Mouse (Mus musculus) left cerebral cortex, adult 2 months (tissue): ENCODE measurements around the gene Fcgrt. TPM values are rescaled to one million over a fixed set of nuclear protein-coding genes. Genes with fewer than 3 reads are reported as not detected.

ENCODE experiments used
- DNase-seq, 2 experiments: peaks; one replicate each; pipeline ENCODE4 v3.0.0; 2021 to 2022; ENCODE audit warnings: low spot score in 2 of 2, mixed read lengths in 1 of 2; ENCODE audit errors: extremely low spot score in 1 of 2
- H3K27ac ChIP-seq: fragments of 200-600 bp; 2 replicates; pipeline ENCODE4 v1.8.1; 2022
- H3K4me3 ChIP-seq: fragments of 200-600 bp; 2 replicates; pipeline ENCODE4 v1.8.1; 2022
- CTCF ChIP-seq: fragments of 200-600 bp; IDR thresholded peaks from 2 replicates; pipeline ENCODE4 v1.8.1; 2022; ENCODE audit warnings: antibody characterized with exemption, mild to moderate bottlenecking, moderate library complexity
- intact Hi-C: fragments of 180-260 bp; cut with DNase I; formaldehyde crosslinking; loops from one replicate; pipeline ENCODE4 v1.15.1; 2025
- microRNA-seq, 2 experiments: library from miRNA; unstranded; fragments of <30 nt; microRNA quantifications; one replicate each; pipeline ENCODE4 v1.2.0; 2021
- total RNA-seq, 2 experiments: library from RNA; stranded (reverse); gene quantifications; 2 replicates each; pipeline ENCODE4 v1.2.3; 2021

Fcgrt gene
- total RNA-seq, 2 experiments from 2014 or later, result 16.7 to 23.4 TPM

DNA sequence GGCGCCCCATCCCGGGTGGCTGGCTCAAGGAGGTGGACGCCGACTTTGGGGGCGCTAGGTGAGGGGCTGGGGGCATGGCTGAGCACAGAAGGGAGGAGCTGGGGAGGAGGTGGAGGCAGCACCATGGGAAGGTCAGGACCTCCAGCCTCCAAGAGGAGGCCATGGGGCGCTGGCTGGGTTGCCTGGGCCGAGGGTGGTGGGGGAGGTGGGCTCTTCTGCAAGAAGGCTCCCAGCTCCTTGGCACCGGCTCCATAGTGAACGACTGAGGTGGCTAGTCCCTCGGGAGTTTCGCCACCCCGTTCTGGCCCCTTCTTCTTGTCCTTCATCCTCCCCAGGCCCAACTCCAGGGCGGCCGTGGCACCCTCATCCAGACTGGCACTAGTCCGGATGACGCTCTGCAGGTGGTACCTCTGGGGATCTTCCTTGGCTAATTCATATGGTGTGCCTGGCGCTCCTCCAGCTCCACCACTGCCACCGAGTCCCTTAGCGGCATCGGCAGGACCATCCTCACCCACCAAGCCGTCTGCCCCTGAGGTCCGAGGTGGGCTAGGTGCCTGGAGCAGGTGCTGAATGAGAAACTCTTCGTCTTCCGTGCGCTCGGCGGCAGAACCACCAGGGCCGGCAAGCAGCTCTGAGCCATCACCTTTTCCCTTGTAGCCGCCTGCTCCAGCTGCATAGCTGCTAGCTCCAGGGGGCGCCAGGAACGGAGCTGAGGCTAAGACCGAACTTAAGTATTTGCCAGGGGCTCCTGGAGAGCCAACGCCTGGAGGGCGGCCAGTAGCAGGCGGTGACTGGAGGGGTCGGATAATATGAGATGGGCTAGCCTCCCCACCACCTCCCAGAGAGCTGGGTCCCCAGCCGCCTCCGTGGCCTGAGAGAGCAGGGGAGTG, 55.4 kb downstream of the Fcgrt start:
- intact Hi-C loops, result no loop called here
- no peak for TF ChIP-seq CTCF
- H3K27ac ChIP-seq, result no peak overlapping the region
- H3K4me3 ChIP-seq, result no peak overlapping the region
- no peak for DNase-seq

DNA sequence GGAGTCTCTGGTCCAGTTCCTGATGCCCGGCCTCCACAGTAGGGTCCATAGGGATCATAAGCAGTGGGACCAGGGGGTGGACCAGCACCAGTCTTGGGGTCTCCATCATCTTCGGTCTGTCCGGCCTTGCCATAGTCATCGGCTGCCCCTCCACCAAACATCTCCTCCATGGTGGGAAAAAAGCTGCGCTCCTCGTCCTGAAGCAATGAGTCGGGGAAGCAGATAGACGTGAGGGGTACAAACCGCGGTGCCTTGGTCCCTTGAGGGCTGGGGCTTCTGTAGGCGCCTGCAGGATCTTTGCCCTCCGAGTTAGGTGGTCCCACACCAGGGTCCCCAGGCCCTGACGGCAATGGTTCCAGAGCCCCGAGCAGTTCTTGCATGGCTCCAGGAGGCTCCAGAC, 56.2 kb downstream of the Fcgrt start:
- no peak for DNase-seq
- H3K27ac ChIP-seq, result no peak overlapping the region
- TF ChIP-seq CTCF, result no peak
- intact Hi-C loops, result no loop called here
- H3K4me3 ChIP-seq, result no peak overlapping the region

DNA sequence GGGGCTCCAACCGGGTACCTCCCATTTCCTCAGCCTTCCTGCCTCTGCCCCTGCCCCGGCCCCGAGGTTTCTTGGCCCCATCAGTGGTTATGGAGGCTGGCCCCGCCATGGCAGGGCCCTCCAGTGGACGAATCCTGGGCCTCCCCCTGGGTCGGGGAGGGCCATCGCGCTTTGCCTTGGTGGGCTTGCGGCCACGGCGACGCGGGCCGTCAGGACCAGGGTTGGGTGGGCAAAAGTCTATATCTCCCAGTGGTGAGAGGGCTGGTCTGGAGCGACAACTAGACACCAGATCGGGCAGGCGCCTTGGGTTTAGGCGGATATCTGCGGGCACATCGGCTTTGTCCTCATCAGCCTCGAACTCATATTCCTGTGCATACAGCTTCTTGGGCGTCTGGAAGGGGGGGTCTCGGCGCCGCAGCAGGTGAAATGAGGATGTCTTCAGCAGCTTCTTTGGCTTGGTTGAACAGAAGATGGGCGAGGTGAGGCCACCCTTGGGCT, 56.7 kb downstream of the Fcgrt start:
- no peak overlapping the region for H3K27ac ChIP-seq
- DNase-seq, result no peak
- intact Hi-C loops, result no loop called here
- no peak for TF ChIP-seq CTCF
- H3K4me3 ChIP-seq, result no peak overlapping the region

DNA sequence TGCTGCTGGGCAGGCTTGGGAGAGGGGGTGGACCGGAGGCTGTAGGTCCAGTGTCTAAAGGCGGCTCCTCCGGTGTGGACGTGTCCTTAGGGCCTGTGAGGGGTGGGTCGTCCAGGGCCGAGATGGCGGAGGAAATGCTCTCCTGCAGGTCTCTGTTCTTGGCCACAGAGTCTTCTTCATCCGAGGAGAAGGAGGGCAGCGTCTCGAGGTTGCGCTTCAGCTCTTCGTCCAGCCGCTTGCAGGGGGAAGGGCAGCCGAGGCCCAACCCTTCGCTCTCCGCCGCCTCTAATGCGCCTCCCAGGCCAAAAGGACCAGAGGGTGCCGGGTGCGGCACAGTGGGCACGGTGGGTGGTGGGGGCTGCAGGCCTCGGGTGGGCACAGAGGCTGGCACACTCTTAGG, 57.9 kb downstream of the Fcgrt start:
- TF ChIP-seq CTCF, result no peak
- no peak overlapping the region for H3K4me3 ChIP-seq
- intact Hi-C loops, result no loop called here
- no peak overlapping the region for H3K27ac ChIP-seq
- no peak for DNase-seq

DNA sequence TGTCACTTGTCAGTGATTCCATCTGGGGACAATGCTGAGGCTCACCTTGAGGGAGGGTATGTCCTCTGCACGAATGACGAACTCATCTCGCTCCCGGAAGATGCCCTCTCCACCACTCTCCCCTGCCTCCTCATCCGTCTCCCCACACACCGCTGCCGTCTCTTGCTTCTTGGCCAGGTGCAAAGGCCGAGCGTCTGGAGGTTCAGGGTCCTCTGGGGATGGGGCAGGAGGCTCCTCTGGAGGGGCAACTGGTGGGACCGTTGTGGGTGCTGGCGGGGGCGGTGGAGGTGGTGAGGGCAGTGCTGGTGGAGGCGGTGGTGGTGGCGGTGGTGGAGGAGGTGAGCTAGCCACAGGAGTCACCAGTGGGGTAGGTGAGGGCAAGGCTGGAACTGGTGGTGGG, 60.3 kb downstream of the Fcgrt start:
- no peak for DNase-seq
- Histone ChIP-seq H3K4me3 (no peak overlapping the region), H3K27ac (no peak overlapping the region)
- intact Hi-C loops, result no loop called here
- no peak for TF ChIP-seq CTCF

Small RNA genes lying within 50 kb of the gene (microRNA-seq; reads per million reads assigned to microRNA genes)
- gene Mir150, result 1,111 to 1,418 reads per million in 2 experiments
- 5.7 to 17.3 reads per million in 2 experiments for gene Mir5121

Other genes starting within 250 kb of the Fcgrt start
- 10 to 100 TPM; 27.4 to 31.2 TPM for gene Pnkp, start 246.7 kb downstream of the Fcgrt start, total RNA-seq
- 100 to 1,000 TPM; 273 to 290 TPM for gene Ptov1, start 234.1 kb downstream of the Fcgrt start, total RNA-seq
- 10 to 100 TPM; 96.1 to 98.5 TPM for gene Med25, start 211.1 kb downstream of the Fcgrt start, total RNA-seq
- gene Fuz, start 207.8 kb downstream of the Fcgrt start, total RNA-seq, result 10 to 100 TPM; 23.4 to 24.1 TPM
- 100 to 1,000 TPM; 327 to 331 TPM for gene Ap2a1, start 174.4 kb downstream of the Fcgrt start, total RNA-seq
- 1 to 10 TPM; 2.8 to 3.0 TPM for gene Tsks, start 160.6 kb downstream of the Fcgrt start, total RNA-seq
- 100 to 1,000 TPM in 1 of 2 experiments, 10 to 100 TPM in 1; 97.9 to 102 TPM for gene Cpt1c, start 129.0 kb downstream of the Fcgrt start, total RNA-seq
- 100 to 1,000 TPM; 143 to 150 TPM for gene Prmt1, start 117.3 kb downstream of the Fcgrt start, total RNA-seq
- 10 to 100 TPM; 36.4 to 36.9 TPM for gene Irf3, start 106.2 kb downstream of the Fcgrt start, total RNA-seq
- gene Bcl2l12, start 105.1 kb downstream of the Fcgrt start, total RNA-seq, result 1 to 10 TPM; 3.0 to 3.8 TPM
- 100 to 1,000 TPM; 170 to 181 TPM for gene Scaf1, start 87.5 kb downstream of the Fcgrt start, total RNA-seq
- gene Rras, start 85.9 kb downstream of the Fcgrt start, total RNA-seq, result 10 to 100 TPM; 11.8 to 12.2 TPM
- gene Prr12, start 51.0 kb downstream of the Fcgrt start, total RNA-seq, result 10 to 100 TPM; 70.0 to 73.4 TPM
- 10 to 100 TPM; 53.6 to 55.6 TPM for gene Nosip, start 41.4 kb downstream of the Fcgrt start, total RNA-seq
- 10 to 100 TPM in 1 of 2 experiments, 1 to 10 TPM in 1; 9.0 to 10.4 TPM for gene Prrg2, start 41.2 kb downstream of the Fcgrt start, total RNA-seq
- 1 to 10 TPM; 4.9 to 5.6 TPM for gene Rcn3, start 11.6 kb downstream of the Fcgrt start, total RNA-seq
- 100 to 1,000 TPM; 421 to 444 TPM for gene Rps11, start 20.6 kb upstream of the Fcgrt start, total RNA-seq
- 100 to 1,000 TPM; 695 to 716 TPM for gene Rpl13a, start 24.9 kb upstream of the Fcgrt start, total RNA-seq
- not detected for gene Gm45713, start 32.4 kb upstream of the Fcgrt start, total RNA-seq
- 1 to 10 TPM; 6.7 to 8.8 TPM for gene Flt3l, start 32.6 kb upstream of the Fcgrt start, total RNA-seq
- gene Pih1d1, start 50.5 kb upstream of the Fcgrt start, total RNA-seq, result 10 to 100 TPM; 47.6 to 48.4 TPM
- gene Aldh16a1, start 50.7 kb upstream of the Fcgrt start, total RNA-seq, result 10 to 100 TPM; 15.9 to 23.1 TPM
- 1,000 to 10,000 TPM; 1,255 to 1,327 TPM for gene Slc17a7, start 60.1 kb upstream of the Fcgrt start, total RNA-seq
- under 1 TPM in 1 of 2 experiments, not detected in 1; 0.29 TPM for gene Gfy, start 75.7 kb upstream of the Fcgrt start, total RNA-seq
- gene Pth2, start 77.1 kb upstream of the Fcgrt start, total RNA-seq, result not detected
- 1 to 10 TPM; 6.7 to 7.5 TPM for gene Ccdc155, start 101.0 kb upstream of the Fcgrt start, total RNA-seq
- gene Dkkl1, start 108.3 kb upstream of the Fcgrt start, total RNA-seq, result 10 to 100 TPM; 32.4 to 33.5 TPM
- gene Tead2, start 111.9 kb upstream of the Fcgrt start, total RNA-seq, result 1 to 10 TPM; 3.9 to 4.1 TPM
- 1 to 10 TPM; 4.2 to 5.4 TPM for gene Cd37, start 135.3 kb upstream of the Fcgrt start, total RNA-seq
- gene Slc6a16, start 137.2 kb upstream of the Fcgrt start, total RNA-seq, result 1 to 10 TPM; 1.9 to 2.4 TPM
- under 1 TPM in 1 of 2 experiments, not detected in 1; 0.23 TPM for gene Slc6a21, start 173.7 kb upstream of the Fcgrt start, total RNA-seq
- gene Trpm4, start 229.9 kb upstream of the Fcgrt start, total RNA-seq, result 10 to 100 TPM; 18.5 to 24.6 TPM
- under 1 TPM; 0.23 to 0.61 TPM for gene Hrc, start 231.4 kb upstream of the Fcgrt start, total RNA-seq